8 mouse cellular contexts compared by ENCODE assay signal in genomic region chr6:38252766-38253735, GRCm38 (mm10). TPM values are rescaled to one million over a fixed set of nuclear protein-coding genes. Genes with fewer than 3 reads are reported as not detected.
A peak's percentile ranks its signal among the peaks of the same experiment; 100 is the strongest.
DNase-seq lines count a peak whose midpoint lies in the region; ATAC-seq and TF ChIP-seq lines count a peak whose summit lies in the region.

No protein-coding gene starts in this region.

- ATAC-seq in cerebellum, adult (ENCODE audit: insufficient number of reproducible peaks, low FRiP score, low TSS enrichment), result no peak
- ATAC-seq in intestine, embryonic 16.5 days, result no peak
- ATAC-seq in midbrain, postnatal 0 days (ENCODE audit: low FRiP score), result no peak

- TF ChIP-seq CTCF in thymus, adult 2 months (IDR thresholded peaks at IDR 0.05; ENCODE audit: borderline replicate concordance, control insufficient read depth, extremely low read depth, insufficient read depth, low read length, poor library complexity), result no peak
- TF ChIP-seq CTCF in midbrain, postnatal 0 days (IDR thresholded peaks at IDR 0.05), result no peak

- peaks cover 11% of the 10 kb centered on the region; the same call in 1 of the 2 replicates for H3K4me1 ChIP-seq in thymus, adult 2 months (replicated peaks; ENCODE audit: control insufficient read depth, insufficient read depth, low read length)
- peaks cover 13% of the 10 kb centered on the region for H3K4me1 ChIP-seq in intestine, embryonic 16.5 days (ENCODE audit: control insufficient read depth, insufficient read depth, low read length)
- peaks cover 13% of the 10 kb centered on the region; the same call in 1 of the 2 replicates for H3K4me1 ChIP-seq in midbrain, postnatal 0 days (ENCODE audit: insufficient read depth, low read length)

- H3K27me3 ChIP-seq in thymus, adult 2 months (ENCODE audit: control insufficient read depth, insufficient read depth, low read length), result no peaks in the 10 kb centered on the region
- H3K27me3 ChIP-seq in intestine, embryonic 16.5 days (replicated peaks; ENCODE audit: control insufficient read depth, insufficient read depth, low read length), result no peaks in the 10 kb centered on the region
- no peaks in the 10 kb centered on the region for H3K27me3 ChIP-seq in midbrain, postnatal 0 days (ENCODE audit: insufficient read depth, low read length)

- no peaks in the 10 kb centered on the region for H3K36me3 ChIP-seq in thymus, adult 2 months (ENCODE audit: control insufficient read depth, insufficient read depth, low read length)
- H3K36me3 ChIP-seq in intestine, embryonic 16.5 days (ENCODE audit: control insufficient read depth, insufficient read depth, low read length), result no peaks in the 10 kb centered on the region
- no peaks in the 10 kb centered on the region for H3K36me3 ChIP-seq in midbrain, postnatal 0 days (ENCODE audit: insufficient read depth, low read length)

- peak; percentile 26 to 47 for DNase-seq in cerebellum, adult 18-20 months
- DNase-seq in thymus, adult 2 months, result no peak
- DNase-seq in thymus, postnatal 36 days, result no peak
- DNase-seq in midbrain, postnatal 0 days (ENCODE audit: low spot score), result peak; percentile 24
- no peak for DNase-seq in layer of hippocampus, postnatal 25 days (ENCODE audit: extremely low spot score in 1 of 2, low spot score in 1 of 2)
- DNase-seq in natural killer cell, adult 2 months (ENCODE audit: low spot score in 2 of 2), result no peak

- H3K9ac ChIP-seq in intestine, embryonic 16.5 days (ENCODE audit: low read depth, low read length), result peak overlapping the region; percentile 85
- H3K9ac ChIP-seq in midbrain, postnatal 0 days (replicated peaks; ENCODE audit: low read length, poor library complexity, severe bottlenecking), result peak overlapping the region; percentile 98

- peak overlapping the region; percentile 48 for H3K4me3 ChIP-seq in thymus, adult 2 months (ENCODE audit: control insufficient read depth, insufficient read depth, low read length)
- peak overlapping the region; percentile 77 for H3K4me3 ChIP-seq in intestine, embryonic 16.5 days (ENCODE audit: low read length)
- H3K4me3 ChIP-seq in midbrain, postnatal 0 days (ENCODE audit: low read depth, low read length), result peak overlapping the region; percentile 79

- WGBS in thymus, adult 2 months, result 24% methylated on average over 19 of the region's 19 CpGs
- 8% methylated on average over 19 of the region's 19 CpGs for whole genome bisulfite sequencing in intestine, embryonic 16.5 days
- 4% methylated on average over 19 of the region's 19 CpGs for WGBS in midbrain, postnatal 0 days

- no peak for TF ChIP-seq POLR2A in thymus, adult 2 months (IDR thresholded peaks at IDR 0.05; ENCODE audit: control insufficient read depth, extremely low read depth, insufficient read depth, low read length, poor library complexity)

- H3K4me2 ChIP-seq in intestine, embryonic 16.5 days (ENCODE audit: low read depth, low read length), result peak overlapping the region; percentile 91
- peak overlapping the region; percentile 75 for H3K4me2 ChIP-seq in midbrain, postnatal 0 days (ENCODE audit: low read depth, low read length, poor library complexity, severe bottlenecking)

- no peak overlapping the region for H3K27ac ChIP-seq in thymus, adult 2 months (ENCODE audit: control insufficient read depth, insufficient read depth, low read length)
- no peak overlapping the region; the same call in 1 of the 2 replicates for H3K27ac ChIP-seq in intestine, embryonic 16.5 days (ENCODE audit: low read length)
- peak overlapping the region; percentile 97 for H3K27ac ChIP-seq in midbrain, postnatal 0 days (ENCODE audit: low read depth, low read length)

- H3K9me3 ChIP-seq in intestine, embryonic 16.5 days (ENCODE audit: control insufficient read depth, low read length), result no peaks in the 10 kb centered on the region
- H3K9me3 ChIP-seq in midbrain, postnatal 0 days (ENCODE audit: low read length), result no peaks in the 10 kb centered on the region

RNA-seq across cellular contexts. Expression of gene D630045J12Rik, which starts 0.8 kb away (rescaled TPM):
- 0.82 and 1.4 TPM in 2 replicates for polyA plus RNA-seq in thymus, adult 2 months (2012; rRNA removed)
- polyA plus RNA-seq in intestine, embryonic 16.5 days (2015; fragmentation: Nextera tagmentation; extraction: Ambion mirVana), result 1.5 and 1.6 TPM in 2 replicates
- total RNA-seq in midbrain, postnatal 0 days (2014; rRNA removed), result 40.1 and 42.5 TPM in 2 replicates
- polyA plus RNA-seq in midbrain, postnatal 0 days (2015; fragmentation: Nextera tagmentation; extraction: Ambion mirVana), result 7.6 and 9.7 TPM in 2 replicates
- 10 to 100 TPM; 33.2 to 43.0 TPM for total RNA-seq in layer of hippocampus, postnatal 25 days (2021)

RNA-seq across cellular contexts. Expression of gene Zc3hav1l, which starts 46.0 kb away (rescaled TPM):
- 6.6 and 7.4 TPM in 2 replicates for polyA plus RNA-seq in thymus, adult 2 months (2012; rRNA removed)
- 4.8 and 5.4 TPM in 2 replicates for polyA plus RNA-seq in intestine, embryonic 16.5 days (2015; fragmentation: Nextera tagmentation; extraction: Ambion mirVana)
- 8.1 and 11.0 TPM in 2 replicates for total RNA-seq in midbrain, postnatal 0 days (2014; rRNA removed)
- polyA plus RNA-seq in midbrain, postnatal 0 days (2015; fragmentation: Nextera tagmentation; extraction: Ambion mirVana), result 3.6 and 3.7 TPM in 2 replicates
- 1 to 10 TPM; 3.5 to 4.3 TPM for total RNA-seq in layer of hippocampus, postnatal 25 days (2021)

Comparison
In these comparisons a context has a peak if more than half of its experiments do, and no peak if none do; other contexts are left out.
1. DNase-seq: peak in cerebellum, adult 18-20 months (2 of 2) and midbrain, postnatal 0 days (single experiment); none in thymus, adult 2 months (single experiment), thymus, postnatal 36 days (0 of 2), layer of hippocampus, postnatal 25 days (0 of 2) and natural killer cell, adult 2 months (0 of 2).
2. Peak in every context shown above with its lines, with median percentiles within 50 percentile points of each other: H3K4me3 ChIP-seq.